Mouse (Mus musculus): ENCODE data around the gene Klk11. TPM values are rescaled to one million over a fixed set of nuclear protein-coding genes. Genes with fewer than 3 reads are reported as not detected.

Klk11 gene
- polyA plus RNA-seq (2014; fragmentation: Nextera tagmentation; extraction: Ambion mirVana), result not detected in 2 replicates

- WGBS, result 93% methylated on average over 5 of the region's 5 CpGs
- H3K27me3 ChIP-seq (ENCODE audit: control insufficient read depth, insufficient read depth, low read length), result no peaks in the 10 kb centered on the region
- no peak within 1 kb of the TSS for H3K4me3 ChIP-seq (replicated peaks; ENCODE audit: low read length)
- no peak within 1 kb of the TSS for H3K4me2 ChIP-seq (replicated peaks)
- no peak within 1 kb of the TSS for H3K27ac ChIP-seq
- H3K9me3 ChIP-seq (ENCODE audit: control insufficient read depth, low read length), result no peaks in the 10 kb centered on the region
- DNase-seq (ENCODE audit: low spot score), result no peak
- no peaks in the 10 kb centered on the region for H3K4me1 ChIP-seq (replicated peaks; ENCODE audit: control insufficient read depth, insufficient read depth, low read length)
- no peak within 1 kb of the TSS for H3K9ac ChIP-seq
- no peak for ATAC-seq (ENCODE audit: low FRiP score)
- H3K36me3 ChIP-seq (replicated peaks; ENCODE audit: control insufficient read depth, insufficient read depth), result no peaks in the 10 kb centered on the region
Measured at GRCm38 (mm10) chr7:43774364-43774763, at the start of gene Klk11. Gene Klk11, plus strand, starts transcription at chr7:43774604.

- H3K27ac ChIP-seq, result no peak overlapping the region
- no peaks in the 10 kb centered on the region for H3K36me3 ChIP-seq (replicated peaks; ENCODE audit: control insufficient read depth, insufficient read depth)
- H3K4me3 ChIP-seq (replicated peaks; ENCODE audit: low read length), result no peak overlapping the region
- ATAC-seq (ENCODE audit: low FRiP score) (no peak), DNase-seq (ENCODE audit: low spot score) (peak; percentile 26)
- no peaks in the 10 kb centered on the region for H3K4me1 ChIP-seq (replicated peaks; ENCODE audit: control insufficient read depth, insufficient read depth, low read length)
- WGBS, result 37% methylated on average over 1 of the region's 1 CpGs
- H3K9me3 ChIP-seq (ENCODE audit: control insufficient read depth, low read length), result no peaks in the 10 kb centered on the region
- no peaks in the 10 kb centered on the region for H3K27me3 ChIP-seq (ENCODE audit: control insufficient read depth, insufficient read depth, low read length)
- H3K9ac ChIP-seq, result no peak overlapping the region
- no peak overlapping the region for H3K4me2 ChIP-seq (replicated peaks)
Measured at GRCm38 (mm10) chr7:43747788-43748187, 26.6 kb upstream of the Klk11 start.

- Histone ChIP-seq H3K9ac (no peak overlapping the region), H3K4me1 (replicated peaks; ENCODE audit: control insufficient read depth, insufficient read depth, low read length) (no peaks in the 10 kb centered on the region), H3K9me3 (ENCODE audit: control insufficient read depth, low read length) (no peaks in the 10 kb centered on the region), H3K27ac (no peak overlapping the region), H3K27me3 (ENCODE audit: control insufficient read depth, insufficient read depth, low read length) (no peaks in the 10 kb centered on the region), H3K36me3 (replicated peaks; ENCODE audit: control insufficient read depth, insufficient read depth) (no peaks in the 10 kb centered on the region), H3K4me2 (replicated peaks) (no peak overlapping the region), H3K4me3 (replicated peaks; ENCODE audit: low read length) (no peak overlapping the region)
- no peak for ATAC-seq (ENCODE audit: low FRiP score)
- WGBS, result 74% methylated on average over 2 of the region's 2 CpGs
- no peak for DNase-seq (ENCODE audit: low spot score)
Measured at GRCm38 (mm10) chr7:43752806-43753205, 21.6 kb upstream of the Klk11 start.

- Histone ChIP-seq H3K9ac (no peak overlapping the region), H3K9me3 (ENCODE audit: control insufficient read depth, low read length) (no peaks in the 10 kb centered on the region), H3K36me3 (replicated peaks; ENCODE audit: control insufficient read depth, insufficient read depth) (no peaks in the 10 kb centered on the region), H3K4me3 (replicated peaks; ENCODE audit: low read length) (no peak overlapping the region), H3K4me1 (replicated peaks; ENCODE audit: control insufficient read depth, insufficient read depth, low read length) (no peaks in the 10 kb centered on the region), H3K27me3 (ENCODE audit: control insufficient read depth, insufficient read depth, low read length) (no peaks in the 10 kb centered on the region), H3K27ac (no peak overlapping the region), H3K4me2 (replicated peaks) (no peak overlapping the region)
- 45% methylated on average over 8 of the region's 8 CpGs for WGBS
- no peak for DNase-seq (ENCODE audit: low spot score)
- ATAC-seq (ENCODE audit: low FRiP score), result no peak
Measured at GRCm38 (mm10) chr7:43766484-43766883, 7.9 kb upstream of the Klk11 start.

DNA sequence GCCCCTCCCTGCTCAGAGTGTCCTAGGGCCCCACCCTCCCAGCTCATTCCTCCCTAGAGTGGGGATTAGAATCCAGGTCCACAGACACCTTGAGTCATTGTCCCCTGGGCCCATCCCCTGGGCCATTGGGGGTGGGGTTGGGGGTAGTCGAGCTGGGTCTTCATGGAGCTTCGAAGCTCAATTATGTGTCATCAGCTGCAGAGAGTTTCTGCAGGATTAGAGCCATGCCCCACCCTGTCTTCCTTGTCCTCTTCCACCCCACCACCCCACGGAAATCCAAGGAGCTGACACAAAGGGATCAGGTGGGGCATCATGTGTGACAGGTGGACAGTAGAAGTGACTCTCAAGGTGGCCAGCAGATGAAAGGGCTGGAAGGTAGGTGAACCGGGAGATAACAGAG, 5.8 kb upstream of the Klk11 start, which contains the start of gene Klk12:
Klk12 (plus strand) TSS at position 301 of the 400 bp plus-strand sequence.
- Histone ChIP-seq H3K4me3 (replicated peaks; ENCODE audit: low read length) (no peak within 1 kb of the TSS), H3K27me3 (ENCODE audit: control insufficient read depth, insufficient read depth, low read length) (no peaks in the 10 kb centered on the region), H3K36me3 (replicated peaks; ENCODE audit: control insufficient read depth, insufficient read depth) (no peaks in the 10 kb centered on the region), H3K9ac (no peak within 1 kb of the TSS), H3K4me2 (replicated peaks) (no peak within 1 kb of the TSS), H3K9me3 (ENCODE audit: control insufficient read depth, low read length) (no peaks in the 10 kb centered on the region), H3K27ac (no peak within 1 kb of the TSS), H3K4me1 (replicated peaks; ENCODE audit: control insufficient read depth, insufficient read depth, low read length) (no peaks in the 10 kb centered on the region)
- ATAC-seq (ENCODE audit: low FRiP score) (no peak), DNase-seq (ENCODE audit: low spot score) (no peak)
- WGBS, result 87% methylated on average over 4 of the region's 4 CpGs

- no peaks in the 10 kb centered on the region for H3K9me3 ChIP-seq (ENCODE audit: control insufficient read depth, low read length)
- ATAC-seq (ENCODE audit: low FRiP score) (no peak), DNase-seq (ENCODE audit: low spot score) (no peak)
- no peaks in the 10 kb centered on the region for H3K4me1 ChIP-seq (replicated peaks; ENCODE audit: control insufficient read depth, insufficient read depth, low read length)
- 91% methylated on average over 8 of the region's 8 CpGs for WGBS
- H3K27ac ChIP-seq, result no peak overlapping the region
- no peak overlapping the region for H3K4me2 ChIP-seq (replicated peaks)
- H3K27me3 ChIP-seq (ENCODE audit: control insufficient read depth, insufficient read depth, low read length), result no peaks in the 10 kb centered on the region
- no peaks in the 10 kb centered on the region for H3K36me3 ChIP-seq (replicated peaks; ENCODE audit: control insufficient read depth, insufficient read depth)
- H3K9ac ChIP-seq, result no peak overlapping the region
- H3K4me3 ChIP-seq (replicated peaks; ENCODE audit: low read length), result no peak overlapping the region
Measured at GRCm38 (mm10) chr7:43769636-43770035, 4.8 kb upstream of the Klk11 start.

- Histone ChIP-seq H3K27me3 (ENCODE audit: control insufficient read depth, insufficient read depth, low read length) (no peaks in the 10 kb centered on the region), H3K9me3 (ENCODE audit: control insufficient read depth, low read length) (no peaks in the 10 kb centered on the region), H3K4me1 (replicated peaks; ENCODE audit: control insufficient read depth, insufficient read depth, low read length) (no peaks in the 10 kb centered on the region), H3K4me3 (replicated peaks; ENCODE audit: low read length) (no peak overlapping the region), H3K9ac (no peak overlapping the region), H3K36me3 (replicated peaks; ENCODE audit: control insufficient read depth, insufficient read depth) (no peaks in the 10 kb centered on the region), H3K4me2 (replicated peaks) (no peak overlapping the region), H3K27ac (no peak overlapping the region)
- WGBS, result 95% methylated on average over 10 of the region's 10 CpGs
- ATAC-seq (ENCODE audit: low FRiP score) (no peak), DNase-seq (ENCODE audit: low spot score) (no peak)
Measured at GRCm38 (mm10) chr7:43770701-43771100, 3.7 kb upstream of the Klk11 start.

DNA sequence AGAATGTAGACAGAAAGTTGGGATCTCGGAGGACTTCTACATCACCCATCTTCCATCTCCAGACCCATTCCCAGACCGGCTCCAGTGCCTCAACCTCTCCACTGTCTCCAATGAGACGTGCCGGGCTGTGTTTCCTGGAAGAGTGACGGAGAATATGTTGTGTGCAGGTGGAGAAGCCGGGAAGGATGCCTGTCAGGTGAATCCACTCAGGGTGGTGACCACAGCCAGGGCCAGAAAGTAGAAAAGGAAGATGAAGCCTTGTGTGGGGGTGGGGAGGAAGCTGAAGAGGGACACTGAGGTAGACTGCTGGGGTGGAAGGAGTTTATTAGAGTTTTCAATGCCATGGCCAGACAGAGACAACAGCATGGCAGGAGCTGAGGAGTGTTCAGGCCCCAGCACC, 2.5 kb upstream of the Klk11 start:
- WGBS, result 93% methylated on average over 6 of the region's 6 CpGs
- DNase-seq (ENCODE audit: low spot score), result no peak
- no peaks in the 10 kb centered on the region for H3K9me3 ChIP-seq (ENCODE audit: control insufficient read depth, low read length)
- no peaks in the 10 kb centered on the region for H3K27me3 ChIP-seq (ENCODE audit: control insufficient read depth, insufficient read depth, low read length)
- H3K9ac ChIP-seq, result no peak overlapping the region
- H3K4me1 ChIP-seq (replicated peaks; ENCODE audit: control insufficient read depth, insufficient read depth, low read length), result no peaks in the 10 kb centered on the region
- H3K36me3 ChIP-seq (replicated peaks; ENCODE audit: control insufficient read depth, insufficient read depth), result no peaks in the 10 kb centered on the region
- no peak overlapping the region for H3K4me2 ChIP-seq (replicated peaks)
- no peak overlapping the region for H3K4me3 ChIP-seq (replicated peaks; ENCODE audit: low read length)
- ATAC-seq (ENCODE audit: low FRiP score), result no peak
- H3K27ac ChIP-seq, result no peak overlapping the region

- Histone ChIP-seq H3K36me3 (replicated peaks; ENCODE audit: control insufficient read depth, insufficient read depth) (no peaks in the 10 kb centered on the region), H3K4me3 (replicated peaks; ENCODE audit: low read length) (no peak overlapping the region), H3K4me2 (replicated peaks) (no peak overlapping the region), H3K9ac (no peak overlapping the region), H3K4me1 (replicated peaks; ENCODE audit: control insufficient read depth, insufficient read depth, low read length) (no peaks in the 10 kb centered on the region), H3K27me3 (ENCODE audit: control insufficient read depth, insufficient read depth, low read length) (no peaks in the 10 kb centered on the region), H3K9me3 (ENCODE audit: control insufficient read depth, low read length) (no peaks in the 10 kb centered on the region), H3K27ac (no peak overlapping the region)
- ATAC-seq (ENCODE audit: low FRiP score) (no peak), DNase-seq (ENCODE audit: low spot score) (no peak)
- WGBS, result 79% methylated on average over 3 of the region's 3 CpGs
Measured at GRCm38 (mm10) chr7:43772901-43773300, 1.5 kb upstream of the Klk11 start.

GRCm38 (mm10) chr7:43774802-43775201, 398 bp downstream of the Klk11 start:
- WGBS, result 46% methylated on average over 6 of the region's 6 CpGs
- DNase-seq (ENCODE audit: low spot score) (no peak), ATAC-seq (ENCODE audit: low FRiP score) (no peak)
- H3K9ac ChIP-seq, result no peak overlapping the region
- no peak overlapping the region for H3K4me2 ChIP-seq (replicated peaks)
- H3K27me3 ChIP-seq (ENCODE audit: control insufficient read depth, insufficient read depth, low read length), result no peaks in the 10 kb centered on the region
- no peaks in the 10 kb centered on the region for H3K9me3 ChIP-seq (ENCODE audit: control insufficient read depth, low read length)
- no peak overlapping the region for H3K4me3 ChIP-seq (replicated peaks; ENCODE audit: low read length)
- H3K4me1 ChIP-seq (replicated peaks; ENCODE audit: control insufficient read depth, insufficient read depth, low read length), result no peaks in the 10 kb centered on the region
- no peaks in the 10 kb centered on the region for H3K36me3 ChIP-seq (replicated peaks; ENCODE audit: control insufficient read depth, insufficient read depth)
- no peak overlapping the region for H3K27ac ChIP-seq

Data from hindbrain, embryonic 14.5 days (tissue).